Mouse (Mus musculus): ENCODE results near the gene Esp4. TPM values are rescaled to one million over a fixed set of nuclear protein-coding genes. Genes with fewer than 3 reads are reported as not detected.
"Not testable (repeated sequence)": the region's sequence is repeated elsewhere in the genome, so short reads cannot be mapped to it uniquely, and the experiment has no call there.

The Esp4 gene
- not detected in 2 replicates for polyA plus RNA-seq (2014; fragmentation: Nextera tagmentation; extraction: Ambion mirVana)

- Histone ChIP-seq H3K9ac (ENCODE audit: low read depth, low read length) (no peak within 1 kb of the TSS), H3K4me1 (ENCODE audit: control insufficient read depth, insufficient read depth, low read length) (no peaks in the 10 kb centered on the region), H3K27me3 (ENCODE audit: control insufficient read depth, insufficient read depth, low read length) (no peaks in the 10 kb centered on the region), H3K36me3 (ENCODE audit: control insufficient read depth, insufficient read depth, low read length) (no peaks in the 10 kb centered on the region), H3K4me2 (no peak within 1 kb of the TSS), H3K9me3 (replicated peaks; ENCODE audit: control insufficient read depth, low read length) (no peaks in the 10 kb centered on the region), H3K27ac (ENCODE audit: low read depth, low read length) (no peak within 1 kb of the TSS), H3K4me3 (ENCODE audit: low read depth, low read length) (no peak within 1 kb of the TSS)
- ATAC-seq (replicated peaks; ENCODE audit: insufficient number of reproducible peaks, low FRiP score, low TSS enrichment): no peak
Measured at GRCm38 (mm10) chr17:40598294-40598693, at the start of gene Esp4. Gene Esp4, plus strand, starts transcription at chr17:40598594.

GRCm38 (mm10) chr17:40553470-40553869 is 44.9 kb upstream of the Esp4 start:
- no peak overlapping the region for H3K27ac ChIP-seq (ENCODE audit: low read depth, low read length)
- 69% methylated on average over 1 of the region's 1 CpGs for WGBS (ENCODE audit: insufficient replicate concordance)
- H3K9me3 ChIP-seq (replicated peaks; ENCODE audit: control insufficient read depth, low read length): no peaks in the 10 kb centered on the region
- H3K36me3 ChIP-seq (ENCODE audit: control insufficient read depth, insufficient read depth, low read length): no peaks in the 10 kb centered on the region
- H3K27me3 ChIP-seq (ENCODE audit: control insufficient read depth, insufficient read depth, low read length): no peaks in the 10 kb centered on the region
- no peaks in the 10 kb centered on the region for H3K4me1 ChIP-seq (ENCODE audit: control insufficient read depth, insufficient read depth, low read length)
- H3K9ac ChIP-seq (ENCODE audit: low read depth, low read length): no peak overlapping the region
- no peak overlapping the region for H3K4me3 ChIP-seq (ENCODE audit: low read depth, low read length)
- ATAC-seq (replicated peaks; ENCODE audit: insufficient number of reproducible peaks, low FRiP score, low TSS enrichment): no peak
- H3K4me2 ChIP-seq: no peak overlapping the region

- ATAC-seq (replicated peaks; ENCODE audit: insufficient number of reproducible peaks, low FRiP score, low TSS enrichment): no peak
- Histone ChIP-seq H3K4me3 (ENCODE audit: low read depth, low read length) (no peak within 1 kb of the TSS), H3K9ac (ENCODE audit: low read depth, low read length) (no peak within 1 kb of the TSS), H3K4me2 (no peak within 1 kb of the TSS), H3K27me3 (ENCODE audit: control insufficient read depth, insufficient read depth, low read length) (no peaks in the 10 kb centered on the region), H3K4me1 (ENCODE audit: control insufficient read depth, insufficient read depth, low read length) (no peaks in the 10 kb centered on the region), H3K27ac (ENCODE audit: low read depth, low read length) (no peak within 1 kb of the TSS), H3K9me3 (replicated peaks; ENCODE audit: control insufficient read depth, low read length) (no peaks in the 10 kb centered on the region), H3K36me3 (ENCODE audit: control insufficient read depth, insufficient read depth, low read length) (no peaks in the 10 kb centered on the region)
- 74% methylated on average over 5 of the region's 5 CpGs for WGBS (ENCODE audit: insufficient replicate concordance)
Measured at GRCm38 (mm10) chr17:40561207-40561606, 37.2 kb upstream of the Esp4 start, which contains the start of gene Esp6. Gene Esp6, plus strand, starts transcription at chr17:40561507.

- H3K27ac ChIP-seq (ENCODE audit: low read depth, low read length); H3K4me3 ChIP-seq (ENCODE audit: low read depth, low read length); H3K36me3 ChIP-seq (ENCODE audit: control insufficient read depth, insufficient read depth, low read length); H3K4me1 ChIP-seq (ENCODE audit: control insufficient read depth, insufficient read depth, low read length); H3K9ac ChIP-seq (ENCODE audit: low read depth, low read length); H3K9me3 ChIP-seq (replicated peaks; ENCODE audit: control insufficient read depth, low read length); H3K27me3 ChIP-seq (ENCODE audit: control insufficient read depth, insufficient read depth, low read length); H3K4me2 ChIP-seq; ATAC-seq (replicated peaks; ENCODE audit: insufficient number of reproducible peaks, low FRiP score, low TSS enrichment): not testable (repeated sequence)
- WGBS (ENCODE audit: insufficient replicate concordance): 57% methylated on average over 6 of the region's 6 CpGs
Measured at GRCm38 (mm10) chr17:40583906-40584305, 14.5 kb upstream of the Esp4 start.

GRCm38 (mm10) chr17:40591297-40591696 is 7.1 kb upstream of the Esp4 start:
- no peaks in the 10 kb centered on the region for H3K4me1 ChIP-seq (ENCODE audit: control insufficient read depth, insufficient read depth, low read length)
- ATAC-seq (replicated peaks; ENCODE audit: insufficient number of reproducible peaks, low FRiP score, low TSS enrichment): no peak

GRCm38 (mm10) chr17:40631775-40632174 is 33.4 kb downstream of the Esp4 start, which contains the start of gene Esp3:
Gene Esp3, plus strand, starts transcription at chr17:40632075.
- 83% methylated on average over 1 of the region's 1 CpGs for WGBS (ENCODE audit: insufficient replicate concordance)
- not testable (repeated sequence) for H3K27ac ChIP-seq (ENCODE audit: low read depth, low read length); H3K27me3 ChIP-seq (ENCODE audit: control insufficient read depth, insufficient read depth, low read length); ATAC-seq (replicated peaks; ENCODE audit: insufficient number of reproducible peaks, low FRiP score, low TSS enrichment); H3K4me2 ChIP-seq; H3K4me3 ChIP-seq (ENCODE audit: low read depth, low read length); H3K9me3 ChIP-seq (replicated peaks; ENCODE audit: control insufficient read depth, low read length); H3K9ac ChIP-seq (ENCODE audit: low read depth, low read length); H3K4me1 ChIP-seq (ENCODE audit: control insufficient read depth, insufficient read depth, low read length); H3K36me3 ChIP-seq (ENCODE audit: control insufficient read depth, insufficient read depth, low read length)

More at GRCm38 (mm10) chr17:40591297-40591696, 7.1 kb upstream of the Esp4 start:
- no peak overlapping the region for H3K4me2 ChIP-seq
- H3K36me3 ChIP-seq (ENCODE audit: control insufficient read depth, insufficient read depth, low read length): no peaks in the 10 kb centered on the region
- H3K27ac ChIP-seq (ENCODE audit: low read depth, low read length): no peak overlapping the region
- no peak overlapping the region for H3K9ac ChIP-seq (ENCODE audit: low read depth, low read length)
- H3K4me3 ChIP-seq (ENCODE audit: low read depth, low read length): no peak overlapping the region
- H3K9me3 ChIP-seq (replicated peaks; ENCODE audit: control insufficient read depth, low read length): no peaks in the 10 kb centered on the region
- no peaks in the 10 kb centered on the region for H3K27me3 ChIP-seq (ENCODE audit: control insufficient read depth, insufficient read depth, low read length)

Other genes with a start within 250 kb of the Esp4 start
- gene Esp8, start 78.6 kb upstream of the Esp4 start, polyA plus RNA-seq (2014; fragmentation: Nextera tagmentation; extraction: Ambion mirVana): not detected in 2 replicates
- not detected in 2 replicates for gene Esp6, start 37.1 kb upstream of the Esp4 start, polyA plus RNA-seq (2014; fragmentation: Nextera tagmentation; extraction: Ambion mirVana)
- gene Esp3, start 33.5 kb downstream of the Esp4 start, polyA plus RNA-seq (2014; fragmentation: Nextera tagmentation; extraction: Ambion mirVana): not detected in 2 replicates
- not detected in 2 replicates for gene Esp1, start 128.5 kb downstream of the Esp4 start, polyA plus RNA-seq (2014; fragmentation: Nextera tagmentation; extraction: Ambion mirVana)
- gene Crisp2, start 208.4 kb downstream of the Esp4 start, polyA plus RNA-seq (2014; fragmentation: Nextera tagmentation; extraction: Ambion mirVana): 0.33 TPM in 1 of 2 replicates, not detected in the other
- gene Rhag, start 212.5 kb downstream of the Esp4 start, polyA plus RNA-seq (2014; fragmentation: Nextera tagmentation; extraction: Ambion mirVana): 25.7 and 33.2 TPM in 2 replicates

Data from heart, embryonic 11.5 days (tissue).